Mouse (Mus musculus) c-Kit-negative CD71-positive TER-119-positive erythroid progenitor cells, embryonic 14.5 days (primary cell): ENCODE data around the gene Kif21b.
A peak's percentile ranks its signal among the peaks of the same experiment; 100 is the strongest.

Experiments
- DNase-seq: peaks from one replicate; pipeline ENCODE4 v3.0.0-alpha.2; 2013; ENCODE audit warnings: low read depth, low spot score

Kif21b gene

DNA sequence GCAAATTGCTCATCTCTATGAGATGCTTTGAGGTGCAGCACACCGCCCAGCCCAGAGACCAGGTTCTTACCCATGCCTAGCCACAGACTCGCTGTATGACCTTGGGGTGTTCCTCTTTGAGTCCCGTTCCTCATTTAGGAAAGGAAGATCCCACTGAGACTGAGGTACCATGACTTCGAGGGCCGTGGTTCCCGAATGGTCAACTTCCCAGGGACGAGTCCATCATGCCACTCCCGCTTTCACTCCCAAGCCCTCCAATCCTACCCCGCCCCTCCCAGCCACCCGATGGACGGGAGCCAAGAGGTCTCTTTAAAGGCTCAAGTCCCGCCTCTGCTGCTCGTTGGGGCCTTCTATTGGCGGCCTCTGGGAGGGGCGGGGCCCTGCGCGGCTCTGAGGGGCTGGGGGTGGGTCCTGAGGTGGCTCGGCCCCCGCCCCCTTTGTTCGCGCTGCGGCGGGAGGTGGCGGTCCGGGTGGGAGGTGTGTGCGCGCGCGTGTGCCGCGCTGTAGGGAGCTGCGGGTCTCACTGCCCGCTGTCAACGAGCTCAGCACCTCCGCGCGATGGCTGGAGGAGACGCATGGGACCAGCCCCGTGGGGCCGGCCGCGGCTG, at the start of gene Kif21b:
TSS of gene Kif21b (plus strand) at position 439 of the 608 bp plus-strand sequence.
- DNase-seq = no peak

- no peak for DNase-seq
These were observed 45.1 kb upstream of the Kif21b start for GRCm38 (mm10) chr1:136085988-136086685.

DNA sequence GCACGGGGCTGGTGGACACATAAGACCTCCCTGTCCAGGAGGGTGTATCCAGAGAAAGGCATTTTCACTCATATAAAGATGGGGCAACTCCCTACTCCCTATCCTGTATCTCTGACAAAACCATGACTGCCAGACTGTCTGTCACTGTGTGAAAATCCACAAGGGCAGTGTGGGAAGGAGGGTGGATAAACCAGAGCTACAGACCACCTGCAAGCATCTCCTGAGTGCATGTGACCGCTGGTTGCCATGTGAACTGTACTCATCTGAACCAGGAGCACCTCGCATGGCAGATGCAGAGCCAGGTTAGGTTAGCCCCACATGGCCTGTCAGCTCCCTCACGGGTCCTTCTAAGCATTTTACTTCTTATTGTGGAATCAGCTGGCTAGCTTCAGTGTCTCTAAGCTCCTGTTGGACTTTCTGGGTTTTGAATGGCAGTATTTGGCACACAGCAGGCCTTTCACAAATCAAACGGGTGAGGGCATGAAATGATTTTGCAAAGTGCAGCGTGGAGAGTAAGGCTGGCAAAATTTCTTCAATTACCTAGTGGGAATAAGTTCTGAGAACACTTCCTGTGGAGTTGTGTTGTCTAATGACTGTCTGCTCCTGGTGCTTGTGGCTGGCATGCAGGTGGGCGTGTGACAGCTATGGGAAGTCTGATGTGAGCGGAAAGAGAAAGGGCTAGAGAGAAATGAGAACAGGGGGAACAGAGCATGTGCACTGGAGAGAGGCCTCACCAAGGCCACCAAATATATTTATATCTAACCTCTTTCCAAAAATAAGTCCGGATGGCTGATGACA, 41.6 kb upstream of the Kif21b start:
- DNase-seq = no peak

DNA sequence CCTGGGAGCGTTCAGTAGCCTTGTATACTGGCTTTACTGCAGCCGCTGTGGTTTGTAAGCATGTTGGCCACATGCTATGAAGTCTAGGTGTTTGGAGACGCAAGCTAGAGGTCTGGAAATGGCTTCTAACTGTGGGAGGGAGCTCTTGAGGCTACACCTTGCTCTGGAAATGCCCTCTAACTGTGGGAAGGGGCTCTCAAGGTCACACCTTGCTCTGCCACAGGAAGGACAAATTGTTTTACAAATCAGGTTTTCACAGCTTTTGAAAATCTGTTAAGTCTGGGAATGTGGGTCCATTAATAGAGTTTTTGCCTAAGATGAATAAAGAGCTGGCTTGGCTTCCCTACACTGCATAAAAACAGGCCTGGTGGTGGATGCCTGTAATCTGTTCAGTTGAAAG, 37.5 kb upstream of the Kif21b start:
- no peak for DNase-seq

- no peak for DNase-seq
These were observed 36.4 kb upstream of the Kif21b start for GRCm38 (mm10) chr1:136094807-136095206.

DNA sequence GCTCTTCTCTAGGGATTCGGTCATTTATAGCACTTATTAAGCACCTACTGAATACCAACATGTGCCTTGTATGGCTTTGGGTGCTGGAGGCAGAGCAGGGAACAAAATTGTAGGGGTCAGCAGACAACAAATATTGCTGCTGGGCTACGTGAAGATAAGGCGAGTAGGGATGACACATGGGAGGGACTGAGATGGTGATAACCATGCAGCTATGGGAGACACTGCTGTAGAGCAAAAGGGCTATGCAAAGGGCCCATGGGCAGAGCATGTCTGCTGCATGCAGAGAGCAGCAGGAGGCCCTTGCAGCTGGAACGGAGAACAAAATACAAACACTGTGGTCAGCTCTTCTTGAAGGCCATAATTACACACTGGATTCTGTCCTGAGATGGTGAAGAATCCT, 29.1 kb upstream of the Kif21b start:
- no peak for DNase-seq

DNA sequence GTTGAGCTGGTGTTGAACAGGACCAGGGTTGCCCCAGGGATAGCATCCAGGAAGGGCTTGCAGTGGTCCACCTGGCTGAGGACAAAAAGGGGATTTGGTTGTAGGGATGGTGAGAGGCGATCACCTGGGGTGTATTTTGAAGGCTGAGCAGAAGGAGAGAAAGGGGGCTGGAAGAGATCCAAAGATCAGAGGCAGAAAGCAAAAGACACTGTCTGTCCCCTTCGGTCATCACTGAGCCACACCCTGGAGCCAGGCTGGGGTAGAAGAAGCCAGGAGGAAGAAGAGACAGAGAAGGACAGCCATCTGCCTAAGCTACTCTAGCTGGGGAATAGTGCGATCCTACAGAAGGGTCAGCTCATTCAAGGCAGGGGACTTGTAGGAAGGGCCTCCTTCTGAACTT, 28.6 kb upstream of the Kif21b start:
- DNase-seq = no peak

- DNase-seq = no peak
These were observed 28.2 kb upstream of the Kif21b start for GRCm38 (mm10) chr1:136102981-136103380.

GRCm38 (mm10) chr1:136103696-136104095, 27.5 kb upstream of the Kif21b start:
- no peak for DNase-seq

GRCm38 (mm10) chr1:136104741-136105140, 26.4 kb upstream of the Kif21b start:
- no peak for DNase-seq

DNA sequence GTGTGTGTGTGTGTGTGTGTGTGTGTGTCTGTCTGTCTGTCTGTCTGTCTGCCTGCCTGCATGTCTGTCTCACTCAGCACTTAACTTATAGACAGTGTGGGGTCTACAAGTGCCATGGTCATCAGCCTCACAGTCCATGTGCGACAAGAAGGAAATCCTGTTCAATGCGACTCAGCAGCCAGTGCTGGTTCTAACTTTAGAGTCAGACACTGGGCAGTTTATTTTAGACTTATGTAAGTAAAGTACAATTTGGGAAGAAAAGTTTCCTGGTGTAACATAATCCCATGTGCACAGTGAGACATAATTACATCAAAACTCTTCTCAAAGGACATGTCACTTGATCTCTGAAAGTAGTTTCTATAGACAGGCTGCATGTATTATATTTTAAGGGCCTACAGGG, 21.7 kb upstream of the Kif21b start:
- no peak for DNase-seq

DNA sequence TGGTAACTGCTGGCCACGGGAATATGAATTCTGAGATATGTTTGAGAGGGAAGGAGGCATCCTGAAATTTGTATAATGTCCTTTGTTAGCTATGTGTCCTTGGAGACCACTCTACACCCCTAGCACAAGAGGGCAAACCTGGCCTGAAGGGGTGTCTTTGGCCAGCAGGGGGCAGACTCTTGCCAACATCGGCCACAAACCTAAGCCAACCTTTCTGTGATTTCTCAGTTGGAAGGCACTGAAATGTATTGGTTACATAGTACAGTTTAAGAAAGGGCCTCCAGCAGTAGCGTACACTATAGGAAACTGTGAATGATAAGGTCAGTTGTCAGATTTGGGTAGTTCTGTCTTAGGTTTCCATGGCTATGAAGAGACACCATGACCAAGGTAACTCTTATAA, 15.0 kb upstream of the Kif21b start:
- DNase-seq = no peak

GRCm38 (mm10) chr1:136117069-136117468, 14.1 kb upstream of the Kif21b start:
- no peak for DNase-seq

- DNase-seq = no peak
These were observed 12.3 kb upstream of the Kif21b start for GRCm38 (mm10) chr1:136118875-136119274.

DNA sequence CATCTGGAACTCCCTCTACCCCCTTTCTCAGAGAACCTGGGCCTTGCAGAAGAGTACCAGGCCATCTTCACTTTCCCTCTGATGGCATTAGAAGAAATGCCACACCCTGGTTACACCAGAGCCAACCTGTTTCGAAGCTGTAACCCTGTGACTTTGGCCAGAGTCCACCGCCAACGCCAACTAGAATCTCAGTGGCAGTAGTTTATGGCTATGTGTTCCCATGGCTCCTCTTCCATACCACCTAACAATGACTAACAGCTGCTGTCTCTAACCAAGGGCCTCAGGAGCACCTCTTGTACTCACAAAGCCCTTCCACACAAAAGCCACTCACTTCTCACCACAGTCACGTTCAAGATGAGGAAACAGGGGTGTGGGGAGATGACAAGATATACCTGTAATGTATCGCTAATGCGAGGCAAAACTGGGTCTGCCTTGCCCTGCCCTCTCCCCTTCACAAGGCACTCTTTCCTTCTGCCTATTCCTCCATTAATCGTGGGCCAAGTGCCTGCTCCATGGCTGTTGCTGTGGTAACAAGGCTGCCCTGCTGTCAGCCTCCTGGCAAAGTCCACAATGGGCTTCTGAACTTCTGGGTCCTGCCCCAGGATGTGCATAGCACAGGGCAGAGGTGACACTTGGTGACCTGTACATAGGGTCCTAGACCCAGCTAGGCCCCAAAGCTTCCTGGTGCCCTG, 11.5 kb upstream of the Kif21b start:
- no peak for DNase-seq

DNA sequence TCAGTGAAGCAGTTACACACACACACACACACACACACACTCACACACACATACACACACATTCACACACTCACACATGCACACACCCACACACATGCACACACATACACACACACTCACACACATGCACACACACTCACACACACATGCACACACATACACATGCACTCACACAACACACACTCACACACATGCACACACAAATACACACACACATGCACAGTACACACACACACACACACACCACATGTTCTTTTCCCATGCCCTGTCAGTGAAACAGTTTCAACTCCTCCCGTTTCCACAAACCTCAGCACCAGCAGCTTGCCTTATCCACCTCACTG, 11.0 kb upstream of the Kif21b start:
- no peak for DNase-seq

DNA sequence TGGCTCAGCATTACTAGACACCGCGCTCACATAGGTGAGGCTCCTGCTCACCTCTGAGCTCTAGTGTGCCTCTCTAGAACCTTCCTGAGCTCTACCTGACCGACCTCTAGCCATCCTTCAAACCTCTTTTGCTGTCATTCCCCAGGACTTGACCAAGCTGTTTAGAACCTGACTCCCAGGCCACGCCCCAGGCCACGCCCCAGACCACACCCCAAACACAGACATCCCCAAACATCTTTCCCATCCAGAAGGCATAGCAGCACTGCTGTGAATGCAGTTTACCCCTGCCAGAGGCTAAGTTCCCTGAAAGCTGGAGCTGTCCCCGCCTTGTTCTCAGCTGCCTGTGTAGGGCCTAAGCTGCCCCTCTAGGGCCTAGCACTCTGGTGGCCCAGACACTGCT, 10.4 kb upstream of the Kif21b start:
- peak; percentile 39 for DNase-seq

GRCm38 (mm10) chr1:136122030-136122429, 9.2 kb upstream of the Kif21b start:
- no peak for DNase-seq

DNA sequence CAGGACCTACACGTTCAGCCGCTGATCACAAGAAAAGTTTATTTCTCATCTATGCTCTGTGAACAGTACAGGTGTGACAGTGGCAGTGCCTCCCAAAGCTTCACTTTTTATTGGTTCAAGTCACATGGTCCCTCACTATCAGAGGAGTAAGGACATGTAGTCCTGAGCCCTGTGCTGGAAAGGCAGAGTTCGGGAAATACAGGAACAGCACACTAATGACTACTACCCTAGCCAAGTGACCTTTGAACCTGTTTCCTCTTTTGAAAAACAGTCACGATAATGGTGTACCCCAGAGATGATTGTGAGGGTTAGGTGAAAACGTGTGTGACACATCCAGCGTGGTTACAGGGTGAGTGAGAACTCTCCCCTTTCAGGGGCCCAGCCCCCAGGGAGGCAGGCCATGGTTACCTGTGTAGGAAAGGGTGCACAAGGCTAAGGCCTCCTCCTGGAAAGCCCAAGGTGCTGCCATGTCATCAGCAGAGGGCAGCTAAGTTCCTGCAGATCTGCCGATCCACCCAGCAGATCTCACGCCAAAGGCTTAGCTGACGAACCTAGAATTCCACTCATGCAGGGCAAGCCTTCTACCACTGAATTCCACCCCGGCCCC, 4.9 kb upstream of the Kif21b start:
- no peak for DNase-seq

DNA sequence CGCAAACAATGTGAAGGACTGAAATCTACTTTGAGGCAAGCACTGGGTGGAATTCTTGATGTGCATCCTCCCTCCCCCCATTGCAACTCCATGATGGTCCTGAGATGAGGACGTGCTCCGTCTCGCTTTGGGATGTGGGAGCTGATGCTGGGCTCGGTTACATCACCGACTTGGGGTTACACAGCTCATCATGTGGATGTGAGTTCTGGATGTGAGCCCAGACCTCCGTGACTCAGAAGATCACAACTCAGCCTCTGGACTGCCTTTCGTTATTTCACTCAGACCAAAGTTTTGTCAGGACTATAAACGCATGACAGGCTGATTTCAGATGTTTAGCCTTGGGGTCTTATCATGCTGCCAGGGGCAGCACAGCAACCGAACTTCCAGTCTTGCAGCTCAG, 4.3 kb upstream of the Kif21b start:
- DNase-seq = no peak

DNA sequence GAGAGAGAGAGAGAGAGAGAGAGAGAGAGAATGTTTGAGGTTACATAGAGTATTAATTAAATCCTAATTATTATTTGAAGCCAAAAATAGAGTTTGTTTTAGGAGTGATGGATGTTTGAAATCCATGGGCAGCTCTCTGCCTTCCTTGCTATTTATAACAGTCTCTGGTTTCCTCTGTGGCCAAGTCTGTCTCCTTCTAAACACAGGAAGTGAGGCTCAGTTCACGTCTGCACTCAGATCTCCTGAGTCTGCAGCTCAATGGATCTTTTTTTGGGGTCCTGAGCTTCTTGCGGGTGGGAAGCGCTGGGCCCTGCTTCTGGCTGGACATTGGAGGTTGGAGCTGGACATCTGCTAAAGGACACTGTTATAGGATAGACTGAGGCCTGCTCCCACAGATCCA, 3.3 kb upstream of the Kif21b start:
- no peak for DNase-seq

GRCm38 (mm10) chr1:136128416-136128815, 2.8 kb upstream of the Kif21b start:
- no peak for DNase-seq
